ENCODE assay signal across 27 mouse cellular contexts in genomic region chr5:99258003-99258500, GRCm38 (mm10).
A peak's percentile ranks its signal among the peaks of the same experiment; 100 is the strongest.
DNase-seq lines count a peak whose midpoint lies in the region; ATAC-seq and TF ChIP-seq lines count a peak whose summit lies in the region.
"Had no signal": no experiment of that assay in that cellular context is flagged by ENCODE, and none has a peak within 500 bp of the region (broad histone marks: within the 10 kb centered on the region; RNA-seq: fewer than 3 reads in every experiment).

No protein-coding gene starts in this region.

- no peak overlapping the region for H3K4me2 ChIP-seq in kidney, postnatal 0 days (ENCODE audit: low read length)
- H3K4me2 ChIP-seq in kidney, embryonic 16.5 days (replicated peaks; ENCODE audit: low read depth, low read length) = no peak overlapping the region
- H3K4me2 ChIP-seq in intestine, embryonic 15.5 days (replicated peaks) = no peak overlapping the region
- H3K4me2 ChIP-seq: forebrain, embryonic 13.5 days; heart, embryonic 11.5 days; heart, embryonic 15.5 days; hindbrain, embryonic 13.5 days had no signal

- H3K4me1 ChIP-seq in kidney, postnatal 0 days (replicated peaks; ENCODE audit: insufficient read depth, low read length) = no peaks in the 10 kb centered on the region
- H3K4me1 ChIP-seq in kidney, embryonic 16.5 days (ENCODE audit: insufficient read depth, low read length) = no peaks in the 10 kb centered on the region
- H3K4me1 ChIP-seq in intestine, embryonic 15.5 days (replicated peaks) = peaks cover 3% of the 10 kb centered on the region; the same call in 1 of the 2 replicates

- 37% methylated on average over 4 of the region's 4 CpGs for WGBS in kidney, postnatal 0 days
- WGBS in kidney, embryonic 16.5 days = 47% methylated on average over 4 of the region's 4 CpGs
- 59% methylated on average over 4 of the region's 4 CpGs for WGBS in intestine, embryonic 15.5 days

- no peaks in the 10 kb centered on the region for H3K27me3 ChIP-seq in kidney, postnatal 0 days (ENCODE audit: insufficient read depth, low read length)
- no peaks in the 10 kb centered on the region for H3K27me3 ChIP-seq in kidney, embryonic 16.5 days (ENCODE audit: insufficient read depth, low read length)
- H3K27me3 ChIP-seq in intestine, embryonic 15.5 days (replicated peaks) = no peaks in the 10 kb centered on the region
- H3K27me3 ChIP-seq: CH12.LX; heart, embryonic 15.5 days had no signal

- H3K27ac ChIP-seq in kidney, postnatal 0 days = no peak overlapping the region; the same call in 1 of the 2 replicates
- no peak overlapping the region for H3K27ac ChIP-seq in kidney, embryonic 16.5 days (ENCODE audit: low read length)
- H3K27ac ChIP-seq in intestine, embryonic 15.5 days = no peak overlapping the region
- H3K27ac ChIP-seq: forebrain, embryonic 10.5 days; forebrain, embryonic 13.5 days; heart, embryonic 15.5 days; hindbrain, embryonic 10.5 days; hindbrain, embryonic 13.5 days had no signal

- peak; percentile 70 for DNase-seq in adrenal gland, adult 2 months
- DNase-seq in adrenal gland, postnatal 4 days (ENCODE audit: low spot score in 2 of 2) = no peak
- DNase-seq in kidney, postnatal 0 days (ENCODE audit: low spot score) = peak; percentile 62
- peak; percentile 38 for DNase-seq in adrenal gland, postnatal 10 days
- no peak for DNase-seq in layer of hippocampus, postnatal 10 days (ENCODE audit: low spot score in 2 of 2)
- DNase-seq: B cell, adult 2 months; cerebellum, adult 11-12 months; cerebellum, adult 8-10 months; cerebellum, postnatal 14 days; gastrocnemius, postnatal 10 days; gastrocnemius, postnatal 36 days; heart, postnatal 10 days; heart, postnatal 36 days had no signal

- H3K4me3 ChIP-seq in kidney, postnatal 0 days (replicated peaks; ENCODE audit: low read depth, low read length) = no peak overlapping the region
- no peak overlapping the region for H3K4me3 ChIP-seq in kidney, embryonic 16.5 days (ENCODE audit: low read length)
- no peak overlapping the region for H3K4me3 ChIP-seq in intestine, embryonic 15.5 days (replicated peaks)
- H3K4me3 ChIP-seq: forebrain, embryonic 10.5 days; forebrain, embryonic 13.5 days; heart, embryonic 15.5 days; hindbrain, embryonic 10.5 days; hindbrain, embryonic 13.5 days had no signal

- ATAC-seq in kidney, postnatal 0 days (replicated peaks; ENCODE audit: low FRiP score, low read depth) = no peak
- no peak for ATAC-seq in kidney, embryonic 16.5 days (ENCODE audit: low FRiP score, low TSS enrichment)
- no peak for ATAC-seq in intestine, embryonic 15.5 days
- ATAC-seq: forebrain, embryonic 13.5 days; forebrain, embryonic 16.5 days; hindbrain, embryonic 16.5 days; intestine, embryonic 16.5 days; Patski had no signal

- TF ChIP-seq CTCF in kidney, postnatal 0 days (IDR thresholded peaks at IDR 0.05; ENCODE audit: low read depth) = no peak

- no peak overlapping the region for H3K9ac ChIP-seq in kidney, postnatal 0 days (ENCODE audit: low read depth, low read length)
- H3K9ac ChIP-seq in kidney, embryonic 16.5 days (replicated peaks; ENCODE audit: low read length) = no peak overlapping the region
- H3K9ac ChIP-seq in intestine, embryonic 15.5 days = no peak overlapping the region
- H3K9ac ChIP-seq: forebrain, embryonic 13.5 days; heart, embryonic 15.5 days; hindbrain, embryonic 13.5 days had no signal

- no peaks in the 10 kb centered on the region for H3K36me3 ChIP-seq in kidney, postnatal 0 days (ENCODE audit: insufficient read depth, low read length)
- H3K36me3 ChIP-seq in kidney, embryonic 16.5 days (ENCODE audit: insufficient read depth, low read length) = no peaks in the 10 kb centered on the region
- no peaks in the 10 kb centered on the region for H3K36me3 ChIP-seq in intestine, embryonic 15.5 days
- H3K36me3 ChIP-seq: forebrain, embryonic 10.5 days; G1E; heart, embryonic 15.5 days; hindbrain, embryonic 10.5 days; hindbrain, embryonic 13.5 days had no signal

- H3K9me3 ChIP-seq in kidney, postnatal 0 days (replicated peaks; ENCODE audit: low read length) = no peaks in the 10 kb centered on the region
- no peaks in the 10 kb centered on the region for H3K9me3 ChIP-seq in kidney, embryonic 16.5 days (ENCODE audit: low read length)
- H3K9me3 ChIP-seq in intestine, embryonic 15.5 days = no peaks in the 10 kb centered on the region
- H3K9me3 ChIP-seq: forebrain, embryonic 10.5 days; forebrain, embryonic 13.5 days; heart, embryonic 15.5 days; hindbrain, embryonic 10.5 days; hindbrain, embryonic 13.5 days had no signal

Comparison
In these comparisons a context has a peak if more than half of its experiments do, and no peak if none do; other contexts are left out.
1. DNase-seq: peak in adrenal gland, adult 2 months (single experiment), kidney, postnatal 0 days (single experiment) and adrenal gland, postnatal 10 days (single experiment); none in adrenal gland, postnatal 4 days (0 of 2) and layer of hippocampus, postnatal 10 days (0 of 2).